Mouse (Mus musculus): ENCODE measurements around the gene Tbc1d25. TPM values are rescaled to one million over a fixed set of nuclear protein-coding genes. Genes with fewer than 3 reads are reported as not detected.

The Tbc1d25 gene
- total and polyA plus RNA-seq, 3 experiments, result 8.0 to 23.4 TPM; not detected in 1

DNA sequence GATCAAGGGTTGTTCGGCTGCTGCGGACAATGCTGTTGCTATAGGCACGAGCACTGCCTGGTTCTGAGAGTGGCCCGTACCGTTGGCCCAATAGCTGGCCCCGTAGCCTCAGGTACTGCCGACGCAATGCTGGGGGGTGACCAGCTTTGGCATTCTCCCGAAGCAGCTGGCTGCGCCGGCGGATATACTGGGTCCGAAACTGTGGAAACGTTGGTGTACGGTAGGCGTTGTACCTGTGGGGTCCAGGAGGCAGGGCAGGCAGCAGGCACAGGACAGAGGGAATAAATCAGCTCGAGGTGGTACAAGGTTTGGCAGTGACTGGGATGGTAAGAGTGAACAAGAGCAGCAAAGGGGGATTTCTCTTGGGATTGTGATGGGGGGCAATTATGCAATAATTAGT, 44.6 kb downstream of the Tbc1d25 start:
- TF ChIP-seq KAT2A (conservative IDR thresholded peaks at IDR 0.05; ENCODE audit: low read depth, low read length) (no peak), CHD2 (IDR thresholded peaks at IDR 0.05; ENCODE audit: low read length) (no peak), EP300 (IDR thresholded peaks at IDR 0.05; ENCODE audit: low read depth in 1 of 2, low read length in 2 of 2) (no peak), USF1 (IDR thresholded peaks at IDR 0.05; ENCODE audit: low read depth, low read length) (no peak), UBTF (IDR thresholded peaks at IDR 0.05; ENCODE audit: borderline replicate concordance, insufficient read depth, low read depth, low read length) (no peak), MYB (IDR thresholded peaks at IDR 0.05; ENCODE audit: low read depth, low read length) (no peak), POLR2A (IDR thresholded peaks at IDR 0.05; ENCODE audit: control insufficient read depth in 1 of 2, insufficient read depth in 1 of 2, low read depth in 1 of 2, low read length in 2 of 2, poor library complexity in 1 of 2) (no peak), CHD1 (IDR thresholded peaks at IDR 0.05; ENCODE audit: low read depth, low read length) (no peak), ZMIZ1 (IDR thresholded peaks at IDR 0.05; ENCODE audit: low read depth, low read length) (no peak), JUND (IDR thresholded peaks at IDR 0.05; ENCODE audit: low read depth, low read length) (no peak)
- peak overlapping the region; percentile 53 for H3K9ac ChIP-seq (ENCODE audit: control insufficient read depth, low read depth, low read length, poor library complexity, severe bottlenecking)
- DNase-seq (ENCODE audit: low read depth, low spot score), result no peak
- H3K79me2 ChIP-seq (ENCODE audit: control insufficient read depth, insufficient read depth, low read length, poor library complexity), result peaks cover 3% of the 10 kb centered on the region; the same call in 1 of the 2 replicates
- peak overlapping the region; percentile 39 to 48 for H3K4me3 ChIP-seq (ENCODE audit: control insufficient read depth in 1 of 2, insufficient read depth in 1 of 2, low read depth in 2 of 2, low read length in 2 of 2)
- peaks cover 4 to 13% of the 10 kb centered on the region in 2 experiments; a peak in 3 of 4 replicates for H3K36me3 ChIP-seq (ENCODE audit: control insufficient read depth in 1 of 2, insufficient read depth in 2 of 2, low read length in 2 of 2)
- H3K9me3 ChIP-seq (replicated peaks; ENCODE audit: insufficient read depth, low read length), result no peaks in the 10 kb centered on the region
- no peaks in the 10 kb centered on the region for H3K27me3 ChIP-seq (ENCODE audit: control insufficient read depth in 1 of 2, insufficient read depth in 2 of 2, low read length in 2 of 2)
- H3K4me1 ChIP-seq (ENCODE audit: control insufficient read depth in 1 of 2, insufficient read depth in 2 of 2, low read length in 2 of 2), result peaks cover 6 to 9% of the 10 kb centered on the region in 2 experiments
- H3K27ac ChIP-seq (ENCODE audit: control insufficient read depth, low read depth, low read length), result peak overlapping the region; percentile 85

DNA sequence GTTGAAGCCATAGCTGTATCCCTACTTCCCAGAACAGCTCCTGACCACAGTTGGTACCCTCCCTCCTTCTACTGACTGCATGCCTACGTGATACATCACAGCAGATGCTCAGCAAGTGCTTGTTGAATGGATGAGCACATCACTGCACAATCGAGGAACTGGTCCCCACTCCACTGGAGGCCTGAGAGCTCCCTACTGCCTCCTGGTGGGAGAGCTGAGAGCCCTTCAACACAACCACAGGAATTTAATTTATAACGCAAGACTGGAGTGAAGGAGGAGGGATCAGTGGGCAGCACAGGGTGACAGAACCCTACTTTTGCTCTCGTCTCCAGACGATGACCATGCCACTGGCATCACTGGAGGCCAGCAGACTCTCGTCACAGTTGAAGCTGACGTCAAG, 50.7 kb downstream of the Tbc1d25 start:
- H3K27me3 ChIP-seq (ENCODE audit: control insufficient read depth in 1 of 2, insufficient read depth in 2 of 2, low read length in 2 of 2), result no peaks in the 10 kb centered on the region
- H3K36me3 ChIP-seq (ENCODE audit: control insufficient read depth in 1 of 2, insufficient read depth in 2 of 2, low read length in 2 of 2), result peaks cover 0 to 4% of the 10 kb centered on the region in 2 experiments; a peak in 2 of 4 replicates
- no peaks in the 10 kb centered on the region for H3K9me3 ChIP-seq (replicated peaks; ENCODE audit: insufficient read depth, low read length)
- DNase-seq (ENCODE audit: low read depth, low spot score), result peak; percentile 70
- H3K79me2 ChIP-seq (ENCODE audit: control insufficient read depth, insufficient read depth, low read length, poor library complexity), result no peaks in the 10 kb centered on the region
- H3K4me3 ChIP-seq (ENCODE audit: control insufficient read depth in 1 of 2, insufficient read depth in 1 of 2, low read depth in 2 of 2, low read length in 2 of 2), result no peak overlapping the region
- no peak overlapping the region for H3K27ac ChIP-seq (ENCODE audit: control insufficient read depth, low read depth, low read length)
- no peaks in the 10 kb centered on the region for H3K4me1 ChIP-seq (ENCODE audit: control insufficient read depth in 1 of 2, insufficient read depth in 2 of 2, low read length in 2 of 2)
- no peak for TF ChIP-seq MEF2A (IDR thresholded peaks at IDR 0.05; ENCODE audit: extremely low read depth, insufficient replicate concordance, low read depth, low read length, poor library complexity, severe bottlenecking)
- TF ChIP-seq ZC3H11A (IDR thresholded peaks at IDR 0.05; ENCODE audit: low read depth, low read length), result no peak
- TF ChIP-seq SMC3 (IDR thresholded peaks at IDR 0.05; ENCODE audit: low read depth, low read length), result peak; percentile 62
- TF ChIP-seq GATA1 (IDR thresholded peaks at IDR 0.05; ENCODE audit: low read depth, low read length), result no peak
- no peak for TF ChIP-seq CHD1 (IDR thresholded peaks at IDR 0.05; ENCODE audit: low read depth, low read length)
- TF ChIP-seq TBP (IDR thresholded peaks at IDR 0.05; ENCODE audit: low read depth, low read length), result no peak
- TF ChIP-seq NELFE (IDR thresholded peaks at IDR 0.05; ENCODE audit: low read depth, low read length), result no peak
- TF ChIP-seq TAL1 (IDR thresholded peaks at IDR 0.05; ENCODE audit: low read length), result no peak
- peak; percentile 61 to 83 (median 67) for TF ChIP-seq CTCF (IDR thresholded peaks at IDR 0.05 in 2 of 3, conservative IDR thresholded peaks at IDR 0.05 in 1 of 3; ENCODE audit: control insufficient read depth in 1 of 3, insufficient read depth in 1 of 3, low read depth in 2 of 3, low read length in 3 of 3, poor library complexity in 1 of 3, severe bottlenecking in 1 of 3)
- no peak for TF ChIP-seq USF1 (IDR thresholded peaks at IDR 0.05; ENCODE audit: low read depth, low read length)
- no peak for TF ChIP-seq CHD2 (IDR thresholded peaks at IDR 0.05; ENCODE audit: low read length)
- TF ChIP-seq JUND (IDR thresholded peaks at IDR 0.05; ENCODE audit: low read depth, low read length), result no peak
- TF ChIP-seq MYB (IDR thresholded peaks at IDR 0.05; ENCODE audit: low read depth, low read length), result no peak
- TF ChIP-seq ZNF384 (IDR thresholded peaks at IDR 0.05; ENCODE audit: low read depth, low read length), result no peak
- no peak for TF ChIP-seq ELF1 (IDR thresholded peaks at IDR 0.05; ENCODE audit: low read depth, low read length)
- TF ChIP-seq MAZ (IDR thresholded peaks at IDR 0.05; ENCODE audit: low read depth, low read length), result no peak
- no peak for TF ChIP-seq POLR2AphosphoS5 (IDR thresholded peaks at IDR 0.05; ENCODE audit: borderline replicate concordance, low read depth, low read length)
- TF ChIP-seq ETS1 (IDR thresholded peaks at IDR 0.05; ENCODE audit: low read depth, low read length), result no peak
- TF ChIP-seq RAD21 (IDR thresholded peaks at IDR 0.05; ENCODE audit: low read depth, low read length), result peak; percentile 16; the same call in 1 of the 2 replicates
- H3K9ac ChIP-seq (ENCODE audit: control insufficient read depth, low read depth, low read length, poor library complexity, severe bottlenecking), result no peak overlapping the region

Data from MEL (cell line).